Mouse (Mus musculus) lung, adult 18-20 months (tissue): ENCODE data around the gene Wbp1l.

Experiments used
- DNase-seq, 2 experiments: peaks; one replicate each; pipeline ENCODE4 v3.0.0; 2022; ENCODE audit warnings: mixed read lengths in 2 of 2

Wbp1l gene

DNA sequence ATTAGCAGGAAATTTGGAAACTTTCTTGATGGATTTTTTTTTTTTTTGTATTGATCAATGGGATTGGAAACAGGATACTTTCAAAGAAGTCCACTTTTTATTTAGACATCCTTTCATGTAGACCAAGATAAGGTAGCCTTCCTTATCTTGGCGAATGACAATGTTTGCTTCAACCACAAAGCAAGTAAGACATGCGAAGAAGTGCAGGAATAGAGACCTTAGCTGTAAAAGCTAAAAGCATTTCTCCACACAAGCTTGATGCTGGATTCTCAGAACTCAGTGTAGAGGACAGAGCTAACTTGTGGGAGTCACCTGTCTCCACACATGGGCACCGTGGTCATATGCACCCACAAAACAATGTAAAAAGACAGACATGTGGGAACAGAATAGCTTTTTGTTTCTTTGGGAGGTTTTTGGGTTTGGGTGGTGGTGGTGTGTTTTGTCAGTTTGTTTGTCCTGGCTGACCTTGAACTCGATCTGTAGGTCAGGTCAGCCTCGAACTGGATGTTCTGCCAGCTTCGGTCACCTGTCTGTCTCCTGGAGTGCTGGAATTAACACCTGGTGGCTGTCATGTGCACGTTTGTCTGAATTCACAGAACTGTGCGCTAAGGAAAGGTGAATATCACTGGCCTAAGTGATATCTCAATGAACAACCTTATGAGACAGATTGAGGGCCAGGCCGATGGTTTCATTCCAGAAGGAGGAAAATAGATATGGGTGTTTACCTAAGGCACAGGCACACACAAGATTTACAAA is 107.8 kb downstream of the Wbp1l start:
- no peak for DNase-seq
